Mouse (Mus musculus) thymus, adult 2 months (tissue): ENCODE data around the gene Vdr.

ENCODE experiments used
- CTCF ChIP-seq: fragments of 200-500 bp; IDR thresholded peaks from 2 replicates; pipeline ENCODE4 v1.5.1; 2012; ENCODE audit warnings: mild to moderate bottlenecking, control low read depth, low read length, moderate library complexity, borderline replicate concordance; ENCODE audit not compliant: control insufficient read depth, poor library complexity, insufficient read depth; ENCODE audit errors: extremely low read depth
- POLR2A ChIP-seq: fragments of 200-500 bp; IDR thresholded peaks from 2 replicates; pipeline ENCODE4 v1.6.1; 2012; ENCODE audit warnings: mild to moderate bottlenecking, low read length, control low read depth, moderate library complexity; ENCODE audit not compliant: control insufficient read depth, poor library complexity, insufficient read depth; ENCODE audit errors: extremely low read depth

DNA sequence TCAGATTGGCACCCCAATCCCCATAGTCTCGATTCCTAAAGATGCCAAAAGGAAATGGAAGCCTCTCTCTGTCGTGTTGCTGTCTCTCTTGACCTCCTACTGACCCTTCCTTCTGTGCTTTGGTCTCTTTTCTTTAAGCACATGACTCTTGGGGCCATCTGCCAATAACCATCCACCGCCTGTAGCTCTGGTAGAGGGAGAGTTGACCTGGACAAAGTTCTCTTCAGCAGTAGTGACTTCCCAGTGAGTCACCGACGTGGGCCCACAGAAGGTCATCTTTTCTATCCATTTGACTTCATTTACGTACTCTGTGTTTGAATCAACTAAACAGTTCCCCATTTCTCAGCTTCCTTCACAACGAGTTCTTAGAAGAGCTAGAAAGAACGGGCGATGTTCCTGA lies 30.0 kb downstream of the Vdr start:
- no peak for TF ChIP-seq POLR2A
- TF ChIP-seq CTCF, result no peak
